Mouse (Mus musculus): ENCODE data around the gene Helz. TPM values are rescaled to one million over a fixed set of nuclear protein-coding genes. Genes with fewer than 3 reads are reported as not detected.

The Helz gene
- polyA plus RNA-seq, 1 experiment from 2014 or later, result 17.3 TPM

DNA sequence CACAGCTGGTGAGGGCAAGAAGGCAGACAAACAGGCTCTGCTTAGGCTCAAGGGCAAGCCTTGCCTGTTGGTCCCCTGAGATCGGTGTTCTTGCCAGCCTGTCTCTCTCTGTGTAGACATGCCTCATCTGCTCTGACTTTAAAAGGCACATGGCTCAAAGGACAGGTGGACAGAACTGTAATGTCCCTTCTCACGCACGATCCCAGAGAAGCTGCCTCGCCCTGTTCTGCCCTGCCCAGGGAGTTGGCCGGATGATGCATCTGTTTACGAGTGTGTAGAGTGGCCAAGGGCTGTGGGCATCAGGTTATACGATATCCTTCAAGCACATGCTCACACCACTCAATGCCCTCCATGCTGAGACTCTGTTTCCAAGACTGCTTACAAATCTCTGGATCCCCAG, 166.6 kb downstream of the Helz start:
- Histone ChIP-seq H3K27me3 (replicated peaks) (no peaks in the 10 kb centered on the region), H3K36me3 (no peaks in the 10 kb centered on the region), H3K27ac (no peak overlapping the region), H3K4me2 (no peak overlapping the region), H3K9ac (no peak overlapping the region), H3K4me1 (no peaks in the 10 kb centered on the region), H3K9me3 (no peaks in the 10 kb centered on the region), H3K4me3 (replicated peaks) (no peak overlapping the region)
- no peak for ATAC-seq (ENCODE audit: insufficient read depth, low FRiP score, low read depth)
- 79% methylated on average over 7 of the region's 7 CpGs for WGBS

GRCm38 (mm10) chr11:107716332-107716938, 168.7 kb downstream of the Helz start, which contains the start of gene Cacng1:
TSS of gene Cacng1 (minus strand) at chr11:107716522.
- Histone ChIP-seq H3K36me3 (no peaks in the 10 kb centered on the region), H3K27ac (no peak within 1 kb of the TSS), H3K9me3 (no peaks in the 10 kb centered on the region), H3K4me1 (no peaks in the 10 kb centered on the region), H3K27me3 (replicated peaks) (no peaks in the 10 kb centered on the region), H3K4me2 (no peak within 1 kb of the TSS), H3K9ac (no peak within 1 kb of the TSS), H3K4me3 (replicated peaks) (no peak within 1 kb of the TSS)
- WGBS, result 75% methylated on average over 16 of the region's 16 CpGs
- no peak for ATAC-seq (ENCODE audit: insufficient read depth, low FRiP score, low read depth)

DNA sequence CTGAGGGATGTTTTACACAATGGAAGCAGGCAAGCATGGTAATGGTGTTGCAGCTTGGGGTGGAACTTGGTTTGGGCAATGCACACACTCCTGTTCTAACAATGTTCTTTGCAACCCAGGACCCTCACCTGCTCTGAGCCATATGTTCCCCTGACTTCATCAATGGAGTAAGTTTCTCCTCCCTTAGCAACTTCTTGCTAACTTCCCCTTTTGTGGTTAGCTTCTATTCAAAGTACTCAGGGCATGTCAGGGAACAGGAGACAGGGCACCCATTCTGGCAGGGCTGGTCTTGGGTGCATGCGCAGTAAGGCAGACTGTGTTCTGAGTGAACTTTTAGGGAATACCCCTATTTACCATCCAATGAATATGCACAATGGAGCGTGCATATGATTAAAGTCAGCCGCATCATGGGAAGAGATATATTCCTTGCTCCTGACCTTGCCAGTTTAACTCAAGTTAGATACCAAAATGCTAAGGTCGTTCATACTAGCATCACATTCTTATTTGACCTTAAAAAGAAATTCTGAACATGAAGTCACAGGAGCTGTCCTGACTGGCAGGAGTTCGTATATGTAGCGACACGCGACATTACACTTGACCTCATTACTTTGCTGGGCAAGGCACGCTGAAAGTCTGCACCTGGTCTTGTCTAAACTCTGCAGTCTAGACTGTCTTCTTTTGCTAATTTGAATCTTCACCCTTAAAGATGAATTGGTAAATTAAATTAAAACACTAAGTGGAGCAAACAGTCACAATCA, 172.7 kb downstream of the Helz start:
- Histone ChIP-seq H3K4me2 (no peak overlapping the region), H3K36me3 (no peaks in the 10 kb centered on the region)

DNA sequence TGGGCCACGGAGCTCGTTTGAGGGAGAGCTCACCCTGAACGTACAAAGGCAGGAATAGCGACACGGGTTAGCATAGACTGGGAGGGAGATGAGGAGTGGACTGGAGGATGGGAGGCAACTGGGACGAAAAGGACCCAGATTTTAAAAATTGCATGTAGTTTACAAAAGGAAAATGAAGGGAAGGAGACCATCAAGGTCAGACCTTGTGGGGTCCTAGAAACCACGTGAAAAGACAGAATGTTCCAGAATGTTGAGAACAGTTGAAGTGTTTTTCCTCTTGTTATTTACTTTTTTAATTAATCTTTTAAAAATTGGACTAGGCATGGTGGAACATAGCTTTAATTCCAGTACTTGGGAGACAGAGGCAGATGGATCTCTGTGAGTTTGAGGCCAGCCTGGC, 173.3 kb downstream of the Helz start:
- H3K27ac ChIP-seq, result no peak overlapping the region
- H3K9ac ChIP-seq, result no peak overlapping the region
- no peak overlapping the region for H3K4me3 ChIP-seq (replicated peaks)
- no peak overlapping the region for H3K4me2 ChIP-seq
- H3K9me3 ChIP-seq, result no peaks in the 10 kb centered on the region
- H3K27me3 ChIP-seq (replicated peaks), result no peaks in the 10 kb centered on the region
- no peak for ATAC-seq (ENCODE audit: insufficient read depth, low FRiP score, low read depth)
- 72% methylated on average over 7 of the region's 7 CpGs for WGBS
- H3K36me3 ChIP-seq, result no peaks in the 10 kb centered on the region
- no peaks in the 10 kb centered on the region for H3K4me1 ChIP-seq

More for the DNA sequence above, 172.7 kb downstream of the Helz start:
- H3K4me3 ChIP-seq (replicated peaks), result no peak overlapping the region
- H3K9ac ChIP-seq, result no peak overlapping the region
- WGBS, result 72% methylated on average over 9 of the region's 9 CpGs
- no peak for ATAC-seq (ENCODE audit: insufficient read depth, low FRiP score, low read depth)
- H3K9me3 ChIP-seq, result no peaks in the 10 kb centered on the region
- H3K4me1 ChIP-seq, result no peaks in the 10 kb centered on the region
- H3K27ac ChIP-seq, result no peak overlapping the region
- H3K27me3 ChIP-seq (replicated peaks), result no peaks in the 10 kb centered on the region

DNA sequence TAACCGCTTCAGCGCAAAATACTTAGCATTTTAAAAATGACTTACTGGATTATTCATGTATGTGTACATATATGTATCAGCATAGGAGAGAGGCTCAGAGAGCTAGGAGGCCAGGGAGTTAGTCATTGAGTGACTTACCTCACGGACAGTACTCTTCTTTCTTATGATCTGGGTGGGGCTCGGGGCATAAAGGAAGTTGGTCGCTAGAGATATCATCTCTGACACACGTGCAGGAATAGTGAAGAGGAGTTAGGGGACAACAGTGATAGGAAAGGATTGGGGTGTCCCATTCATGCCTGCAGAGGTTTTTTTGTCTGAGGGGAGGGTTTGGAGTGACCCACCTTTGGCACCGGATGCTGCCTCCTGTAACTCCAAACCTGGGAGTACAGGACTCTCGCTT, 176.9 kb downstream of the Helz start:
- no peaks in the 10 kb centered on the region for H3K9me3 ChIP-seq
- 83% methylated on average over 8 of the region's 8 CpGs for WGBS

GRCm38 (mm10) chr11:107728073-107728863, 180.5 kb downstream of the Helz start:
- Histone ChIP-seq H3K27ac (no peak overlapping the region), H3K9me3 (no peaks in the 10 kb centered on the region), H3K9ac (no peak overlapping the region), H3K4me1 (no peaks in the 10 kb centered on the region), H3K36me3 (no peaks in the 10 kb centered on the region), H3K4me2 (no peak overlapping the region), H3K27me3 (replicated peaks) (no peaks in the 10 kb centered on the region), H3K4me3 (replicated peaks) (no peak overlapping the region)
- no peak for ATAC-seq (ENCODE audit: insufficient read depth, low FRiP score, low read depth)
- WGBS, result 70% methylated on average over 13 of the region's 13 CpGs

More for the DNA sequence above, 176.9 kb downstream of the Helz start:
- ATAC-seq (ENCODE audit: insufficient read depth, low FRiP score, low read depth), result no peak
- H3K27me3 ChIP-seq (replicated peaks), result no peaks in the 10 kb centered on the region
- no peak overlapping the region for H3K4me2 ChIP-seq
- H3K4me3 ChIP-seq (replicated peaks), result no peak overlapping the region
- no peaks in the 10 kb centered on the region for H3K36me3 ChIP-seq
- no peak overlapping the region for H3K9ac ChIP-seq
- no peak overlapping the region for H3K27ac ChIP-seq
- no peaks in the 10 kb centered on the region for H3K4me1 ChIP-seq

DNA sequence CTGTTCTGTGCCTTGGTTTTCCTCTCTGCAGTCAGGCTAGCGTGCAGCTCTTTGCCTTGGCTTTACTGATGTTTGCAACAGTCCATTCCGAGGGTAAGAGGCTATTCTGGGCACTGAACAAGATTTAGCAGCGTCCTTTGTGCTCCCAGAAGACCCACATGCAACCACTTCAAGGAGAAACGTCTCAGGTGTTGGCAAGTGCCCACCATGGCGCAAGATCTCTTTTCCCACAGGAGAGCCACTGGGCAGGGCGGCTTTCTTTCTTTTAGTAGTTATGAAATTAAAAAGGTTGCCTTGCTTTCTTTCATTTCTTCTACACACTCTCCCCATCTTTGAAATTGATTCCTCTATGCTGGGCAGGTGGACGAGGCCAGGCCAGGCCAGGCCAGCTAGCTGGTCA, 181.4 kb downstream of the Helz start:
- 82% methylated on average over 7 of the region's 7 CpGs for WGBS
- Histone ChIP-seq H3K9me3 (no peaks in the 10 kb centered on the region), H3K9ac (no peak overlapping the region), H3K36me3 (no peaks in the 10 kb centered on the region), H3K27me3 (replicated peaks) (no peaks in the 10 kb centered on the region), H3K27ac (no peak overlapping the region), H3K4me1 (no peaks in the 10 kb centered on the region), H3K4me2 (no peak overlapping the region), H3K4me3 (replicated peaks) (no peak overlapping the region)
- no peak for ATAC-seq (ENCODE audit: insufficient read depth, low FRiP score, low read depth)

DNA sequence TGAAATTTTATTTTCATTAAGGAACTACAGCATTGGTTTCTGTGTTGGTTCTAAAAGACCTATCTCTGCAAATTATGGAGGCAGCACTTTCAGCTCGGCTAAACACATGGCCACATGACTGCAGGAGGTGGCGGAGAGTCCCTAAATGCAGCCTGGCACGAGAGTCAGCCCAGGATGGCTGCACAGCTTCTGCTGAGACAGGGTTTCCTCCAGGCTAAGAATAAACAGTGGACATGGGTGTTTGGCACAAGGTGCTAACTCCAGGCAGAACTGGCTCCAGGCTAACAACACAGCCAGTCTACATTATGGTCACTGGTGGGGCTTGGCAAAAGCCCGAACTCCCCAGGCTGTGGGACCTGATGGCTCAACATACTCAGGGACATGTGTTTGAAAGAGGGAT, 183.2 kb downstream of the Helz start:
- Histone ChIP-seq H3K27me3 (replicated peaks) (no peaks in the 10 kb centered on the region), H3K27ac (no peak overlapping the region), H3K4me3 (replicated peaks) (no peak overlapping the region), H3K36me3 (no peaks in the 10 kb centered on the region), H3K4me2 (no peak overlapping the region), H3K9ac (no peak overlapping the region), H3K9me3 (no peaks in the 10 kb centered on the region), H3K4me1 (no peaks in the 10 kb centered on the region)
- WGBS, result 75% methylated on average over 4 of the region's 4 CpGs
- no peak for ATAC-seq (ENCODE audit: insufficient read depth, low FRiP score, low read depth)

- Histone ChIP-seq H3K4me2 (no peak overlapping the region), H3K36me3 (no peaks in the 10 kb centered on the region), H3K9ac (no peak overlapping the region), H3K9me3 (no peaks in the 10 kb centered on the region), H3K4me3 (replicated peaks) (no peak overlapping the region), H3K27me3 (replicated peaks) (no peaks in the 10 kb centered on the region), H3K4me1 (no peaks in the 10 kb centered on the region), H3K27ac (no peak overlapping the region)
- 68% methylated on average over 5 of the region's 5 CpGs for WGBS
- ATAC-seq (ENCODE audit: insufficient read depth, low FRiP score, low read depth), result no peak
Observed at GRCm38 (mm10) chr11:107731498-107731897, 183.8 kb downstream of the Helz start.

GRCm38 (mm10) chr11:107734133-107734532, 186.4 kb downstream of the Helz start:
- WGBS, result 72% methylated on average over 7 of the region's 7 CpGs
- no peak for ATAC-seq (ENCODE audit: insufficient read depth, low FRiP score, low read depth)
- no peak overlapping the region for H3K27ac ChIP-seq

DNA sequence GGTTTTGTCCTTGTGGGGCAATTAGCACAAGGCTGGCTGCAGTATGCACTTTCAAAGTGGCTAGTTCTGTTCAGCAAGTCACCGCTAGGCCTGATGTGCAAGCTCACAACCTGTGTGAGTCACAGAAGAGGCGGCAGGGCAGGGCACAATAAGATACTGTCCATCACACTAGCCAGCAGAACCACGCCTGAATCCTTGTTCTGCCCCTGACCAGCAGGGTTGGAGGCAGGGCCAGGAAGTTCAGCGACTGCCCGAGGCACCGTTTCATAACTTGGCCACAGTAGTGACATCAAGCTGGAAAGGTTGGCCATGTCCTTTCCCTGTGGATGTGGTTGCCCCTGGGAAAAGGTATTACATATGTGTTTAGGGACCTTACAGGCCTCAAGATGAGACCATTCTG, 190.2 kb downstream of the Helz start:
- H3K9ac ChIP-seq, result no peak overlapping the region
- H3K27ac ChIP-seq, result no peak overlapping the region
- no peaks in the 10 kb centered on the region for H3K27me3 ChIP-seq (replicated peaks)
- H3K4me3 ChIP-seq (replicated peaks), result no peak overlapping the region
- 81% methylated on average over 6 of the region's 6 CpGs for WGBS
- no peak for ATAC-seq (ENCODE audit: insufficient read depth, low FRiP score, low read depth)
- no peaks in the 10 kb centered on the region for H3K9me3 ChIP-seq
- H3K4me2 ChIP-seq, result no peak overlapping the region
- H3K4me1 ChIP-seq, result no peaks in the 10 kb centered on the region
- no peaks in the 10 kb centered on the region for H3K36me3 ChIP-seq

More at GRCm38 (mm10) chr11:107734133-107734532, 186.4 kb downstream of the Helz start:
- Histone ChIP-seq H3K4me1 (no peaks in the 10 kb centered on the region), H3K9me3 (no peaks in the 10 kb centered on the region), H3K9ac (no peak overlapping the region), H3K4me3 (replicated peaks) (no peak overlapping the region), H3K27me3 (replicated peaks) (no peaks in the 10 kb centered on the region), H3K36me3 (no peaks in the 10 kb centered on the region), H3K4me2 (no peak overlapping the region)
